Mouse (Mus musculus) MEL (cell line): Measurements from ENCODE around the gene Pnp.

Experiments used
- CTCF ChIP-seq, 3 experiments: IDR thresholded peaks in 2 of 3; conservative IDR thresholded peaks in 1 of 3; 2 replicates each; pipeline ENCODE4 v1.5.1; 2011 to 2012; ENCODE audit warnings: low read length in 3 of 3, low read depth in 2 of 3, mild to moderate bottlenecking in 2 of 3, improper control_type of control experiment in 1 of 3, inconsistent platforms in 1 of 3, mixed read lengths in 1 of 3, moderate library complexity in 1 of 3; ENCODE audit not compliant: control insufficient read depth in 1 of 3, insufficient read depth in 1 of 3, poor library complexity in 1 of 3, severe bottlenecking in 1 of 3
- NELFE ChIP-seq: IDR thresholded peaks from 2 replicates; pipeline ENCODE4 v1.6.1; 2011; ENCODE audit warnings: low read depth, low read length, improper control_type of control experiment
- USF2 ChIP-seq, 2 experiments: IDR thresholded peaks; 2 replicates each; pipeline ENCODE4 v1.6.1; 2011 to 2012; ENCODE audit warnings: improper control_type of control experiment in 2 of 2, low read length in 2 of 2, borderline replicate concordance in 1 of 2, inconsistent platforms in 1 of 2, low read depth in 1 of 2, mild to moderate bottlenecking in 1 of 2; ENCODE audit not compliant: insufficient read depth in 1 of 2

- no peak for TF ChIP-seq CTCF (IDR thresholded peaks at IDR 0.05 in 2 of 3, conservative IDR thresholded peaks at IDR 0.05 in 1 of 3; ENCODE audit: control insufficient read depth in 1 of 3, insufficient read depth in 1 of 3, low read depth in 2 of 3, low read length in 3 of 3, poor library complexity in 1 of 3, severe bottlenecking in 1 of 3)
- no peak for TF ChIP-seq USF2 (IDR thresholded peaks at IDR 0.05; ENCODE audit: borderline replicate concordance in 1 of 2, insufficient read depth in 1 of 2, low read depth in 1 of 2, low read length in 2 of 2)
- TF ChIP-seq NELFE, result peak; percentile 44
Measured at GRCm38 (mm10) chr14:50931493-50932020, 675 bp downstream of the Pnp start.
